Mouse (Mus musculus) layer of hippocampus, adult 2 months (tissue): ENCODE data around the gene Ccdc71. TPM values are rescaled to one million over a fixed set of nuclear protein-coding genes. Genes with fewer than 3 reads are reported as not detected.
A peak's percentile ranks its signal among the peaks of the same experiment; 100 is the strongest.

ENCODE experiments used
- DNase-seq, 2 experiments: peaks; one replicate each; pipeline ENCODE4 v3.0.0; 2022; ENCODE audit warnings: low spot score in 2 of 2
- H3K27ac ChIP-seq: fragments of 200-600 bp; 2 replicates; pipeline ENCODE4 v1.8.1; 2022
- H3K4me3 ChIP-seq: fragments of 200-600 bp; 2 replicates; pipeline ENCODE4 v1.8.1; 2022; ENCODE audit warnings: mild to moderate bottlenecking
- CTCF ChIP-seq: fragments of 200-600 bp; conservative IDR thresholded peaks from 2 replicates; pipeline ENCODE4 v1.8.1; 2022; ENCODE audit warnings: antibody characterized with exemption, mild to moderate bottlenecking, moderate library complexity
- long read RNA-seq, 2 experiments: library from polyadenylated mRNA; stranded (forward); transcript quantifications; one replicate each; pipeline ENCODE4 v2.0.0; 2021; ENCODE audit warnings: borderline mapping rate in 2 of 2
- total RNA-seq, 2 experiments: library from RNA; stranded (reverse); gene quantifications; 2 replicates each; pipeline ENCODE4 v1.2.3; 2021

Ccdc71 gene
- 10 to 100 TPM; 36.7 to 40.6 TPM for total RNA-seq
- long read RNA-seq, experiment 1, transcript Ccdc71-201 (2 exons, 3,092 nt), result major isoform, 6 of 11 reads
- long read RNA-seq, experiment 1, partial matches to known transcripts, result 0 of 11 reads
- long read RNA-seq, experiment 1, other reads (novel, unspliced or antisense), result 5 of 11 reads
- long read RNA-seq, experiment 2, transcript Ccdc71-201 (2 exons, 3,092 nt), result major isoform, 6 of 12 reads
- long read RNA-seq, experiment 2, partial matches to known transcripts, result 0 of 12 reads
- long read RNA-seq, experiment 2, other reads (novel, unspliced or antisense), result 6 of 12 reads

- 0 out of 2 replicates have a peak, but pooled peaks have one; percentile 28 for TF ChIP-seq CTCF
- peak within 1 kb of the TSS; percentile 98 for H3K4me3 ChIP-seq
- peak within 1 kb of the TSS; percentile 95 for H3K27ac ChIP-seq
- DNase-seq, result peak; percentile 87 to 88
These were observed at the start of gene Ccdc71 for GRCm38 (mm10) chr9:108460319-108461178. Gene Ccdc71, plus strand, starts transcription at chr9:108460527.

- no peak for TF ChIP-seq CTCF
- Histone ChIP-seq H3K27ac (no peak overlapping the region; the same call in 1 of the 2 replicates), H3K4me3 (no peak overlapping the region)
- peak; percentile 30 to 58 for DNase-seq
These were observed 48.9 kb upstream of the Ccdc71 start for GRCm38 (mm10) chr9:108411381-108411942.

- Histone ChIP-seq H3K4me3 (no peak overlapping the region), H3K27ac (no peak overlapping the region)
- peak in 1 of 2 experiments; percentile 25 for DNase-seq
- peak; percentile 76 for TF ChIP-seq CTCF
These were observed 48.1 kb upstream of the Ccdc71 start for GRCm38 (mm10) chr9:108412221-108412620.

- no peak within 1 kb of the TSS for H3K27ac ChIP-seq
- no peak for TF ChIP-seq CTCF
- no peak within 1 kb of the TSS for H3K4me3 ChIP-seq
- DNase-seq, result no peak
These were observed 31.9 kb upstream of the Ccdc71 start, which contains the start of gene Ccdc36 for GRCm38 (mm10) chr9:108428384-108428783. Gene Ccdc36, minus strand, starts transcription at chr9:108428484.

- no peak overlapping the region for H3K27ac ChIP-seq
- no peak for TF ChIP-seq CTCF
- DNase-seq, result no peak
- no peak overlapping the region for H3K4me3 ChIP-seq
These were observed 28.8 kb upstream of the Ccdc71 start for GRCm38 (mm10) chr9:108431431-108432067.

- Histone ChIP-seq H3K27ac (no peak within 1 kb of the TSS), H3K4me3 (no peak within 1 kb of the TSS)
- no peak for DNase-seq
- TF ChIP-seq CTCF, result no peak
These were observed 24.1 kb upstream of the Ccdc71 start, which contains the start of gene BC048562 for GRCm38 (mm10) chr9:108436182-108436581. Gene BC048562, plus strand, starts transcription at chr9:108436482.

GRCm38 (mm10) chr9:108439176-108439575 is 21.2 kb upstream of the Ccdc71 start:
- Histone ChIP-seq H3K27ac (no peak overlapping the region), H3K4me3 (no peak overlapping the region)
- DNase-seq, result peak; percentile 51 to 55
- TF ChIP-seq CTCF, result no peak

- Histone ChIP-seq H3K27ac (no peak overlapping the region), H3K4me3 (no peak overlapping the region)
- DNase-seq, result no peak
- TF ChIP-seq CTCF, result no peak
These were observed 19.8 kb upstream of the Ccdc71 start for GRCm38 (mm10) chr9:108440485-108440884.

- Histone ChIP-seq H3K27ac (0 out of 2 replicates have a peak overlapping the region, but pooled peaks have one; percentile 2), H3K4me3 (no peak overlapping the region)
- peak; percentile 70 to 87 for DNase-seq
- no peak for TF ChIP-seq CTCF
These were observed 18.9 kb upstream of the Ccdc71 start for GRCm38 (mm10) chr9:108441236-108441919.

GRCm38 (mm10) chr9:108445125-108445524 is 15.2 kb upstream of the Ccdc71 start:
- DNase-seq, result no peak
- Histone ChIP-seq H3K27ac (no peak overlapping the region), H3K4me3 (no peak overlapping the region)
- TF ChIP-seq CTCF, result no peak

GRCm38 (mm10) chr9:108449860-108450259 is 10.5 kb upstream of the Ccdc71 start:
- TF ChIP-seq CTCF, result no peak
- DNase-seq, result peak; percentile 56 to 66

More at GRCm38 (mm10) chr9:108449860-108450259, 10.5 kb upstream of the Ccdc71 start:
- peak overlapping the region; percentile 75 for H3K27ac ChIP-seq
- H3K4me3 ChIP-seq, result peak overlapping the region; percentile 29; the same call in 1 of the 2 replicates
